Mouse (Mus musculus): ENCODE measurements around the gene Mthfd1l.

- no peak for TF ChIP-seq POLR2A (IDR thresholded peaks at IDR 0.05; ENCODE audit: insufficient read length, low read depth)
- no peak for TF ChIP-seq E2F4 (IDR thresholded peaks at IDR 0.05; ENCODE audit: insufficient read depth)
- no peak for TF ChIP-seq REST (IDR thresholded peaks at IDR 0.05; ENCODE audit: insufficient read depth, insufficient read length)
- no peak for TF ChIP-seq TCF12 (IDR thresholded peaks at IDR 0.05; ENCODE audit: insufficient read depth, poor library complexity, severe bottlenecking)
- TF ChIP-seq MYOG (IDR thresholded peaks at IDR 0.05; ENCODE audit: control insufficient read depth in 1 of 3, insufficient read depth in 1 of 3, insufficient read length in 2 of 3, low read depth in 2 of 3), result peak in 1 of 3 experiments; percentile 51
- no peak for TF ChIP-seq USF1 (IDR thresholded peaks at IDR 0.05; ENCODE audit: low read depth)
- TF ChIP-seq MAX (IDR thresholded peaks at IDR 0.05; ENCODE audit: low read depth), result no peak
- peak in 1 of 3 experiments; percentile 39 for TF ChIP-seq MYOD1 (IDR thresholded peaks at IDR 0.05; ENCODE audit: control insufficient read depth in 1 of 3, insufficient read length in 2 of 3, low read depth in 2 of 3)
- no peak for TF ChIP-seq POLR2AphosphoS2 (IDR thresholded peaks at IDR 0.05; ENCODE audit: insufficient read length, low read depth)
- no peak for TF ChIP-seq TCF3 (IDR thresholded peaks at IDR 0.05; ENCODE audit: insufficient read length, low read depth)
- TF ChIP-seq CEBPB (IDR thresholded peaks at IDR 0.05; ENCODE audit: insufficient read depth, poor library complexity, severe bottlenecking), result no peak
Observed at GRCm38 (mm10) chr10:4120708-4121107, 147.8 kb downstream of the Mthfd1l start.

All from myocyte (in vitro differentiated cells).